Mouse (Mus musculus): ENCODE results near the gene Armh3.

DNA sequence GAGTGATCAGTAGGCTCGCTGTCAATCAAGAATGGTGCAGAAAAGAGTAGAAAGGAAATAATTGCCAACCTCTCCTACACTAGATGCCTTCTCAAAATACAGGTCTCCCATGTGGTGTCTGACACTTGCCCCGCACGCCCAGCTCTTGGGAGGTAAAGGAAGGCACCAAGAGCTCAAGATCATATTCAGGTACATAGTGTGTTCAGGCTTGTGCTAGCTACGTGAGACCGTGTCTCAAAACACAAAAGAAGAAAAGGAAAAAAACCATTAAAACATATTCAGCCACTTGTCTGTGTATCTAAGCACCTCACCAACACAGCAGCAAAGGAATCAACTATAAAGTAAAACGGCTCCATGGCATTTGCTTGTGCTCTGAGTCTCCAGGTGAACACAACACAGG is 85.9 kb downstream of the Armh3 start:
- TF ChIP-seq POLR2A (IDR thresholded peaks at IDR 0.05; ENCODE audit: borderline replicate concordance, extremely low read depth, insufficient read depth, insufficient read length, poor library complexity, severe bottlenecking) (no peak), CTCF (IDR thresholded peaks at IDR 0.05; ENCODE audit: borderline replicate concordance, extremely low read depth, insufficient read depth, insufficient read length) (no peak)

Data from brain, embryonic 14.5 days (tissue).